Mouse (Mus musculus) ES-E14 (cell line): ENCODE results near the gene Myo3b. TPM values are rescaled to one million over a fixed set of nuclear protein-coding genes. Genes with fewer than 3 reads are reported as not detected.

ENCODE experiments used
- DNase-seq: peaks from one replicate; pipeline ENCODE4 v3.0.0-alpha.2; 2013; ENCODE audit warnings: low read depth, low spot score
- H3K27ac ChIP-seq: 2 replicates; pipeline ENCODE4 v1.5.1; 2012; ENCODE audit warnings: low read depth, mild to moderate bottlenecking, low read length, moderate library complexity, mixed read lengths; ENCODE audit not compliant: poor library complexity, insufficient read depth, severe bottlenecking
- H3K36me3 ChIP-seq: 2 replicates; pipeline ENCODE4 v1.6.1; 2012; ENCODE audit warnings: mild to moderate bottlenecking, low read length, moderate library complexity, mixed read lengths; ENCODE audit not compliant: control insufficient read depth, poor library complexity, insufficient read depth, severe bottlenecking
- H3K4me1 ChIP-seq, 2 experiments: fragments of 150-350 bp in 1 of 2; sonication (generic) in 1 of 2; 2 replicates each; pipeline ENCODE4 v1.6.1; 2012; ENCODE audit warnings: low read length in 2 of 2, mild to moderate bottlenecking in 1 of 2, mixed read lengths in 1 of 2; ENCODE audit not compliant: control insufficient read depth in 2 of 2, insufficient read depth in 2 of 2, poor library complexity in 1 of 2
- H3K4me3 ChIP-seq, 2 experiments: fragments of 150-350 bp in 1 of 2; sonication (generic) in 1 of 2; 2 replicates each; pipeline ENCODE4 v1.5.1; 2012; ENCODE audit warnings: low read length in 2 of 2, low read depth in 1 of 2, mild to moderate bottlenecking in 1 of 2, mixed read lengths in 1 of 2; ENCODE audit not compliant: insufficient read depth in 1 of 2, poor library complexity in 1 of 2, severe bottlenecking in 1 of 2
- H3K9ac ChIP-seq: 2 replicates; pipeline ENCODE4 v1.6.1; 2012; ENCODE audit warnings: low read depth, mild to moderate bottlenecking, low read length, mixed read lengths; ENCODE audit not compliant: poor library complexity, insufficient read depth, severe bottlenecking
- H3K9me3 ChIP-seq: fragments of 150-350 bp; sonication (generic); 2 replicates; pipeline ENCODE4 v1.6.1; 2012; ENCODE audit warnings: low read depth, mild to moderate bottlenecking, low read length; ENCODE audit not compliant: control insufficient read depth, insufficient read depth
- CHD2 ChIP-seq: IDR thresholded peaks from 2 replicates; pipeline ENCODE4 v1.6.1; 2014; ENCODE audit warnings: mild to moderate bottlenecking, low read depth, low read length, inconsistent platforms
- HCFC1 ChIP-seq: IDR thresholded peaks from 2 replicates; pipeline ENCODE4 v1.6.1; 2012; ENCODE audit warnings: low read length, inconsistent platforms, borderline replicate concordance; ENCODE audit not compliant: insufficient read depth
- MAFK ChIP-seq: IDR thresholded peaks from 2 replicates; pipeline ENCODE4 v1.6.1; 2014; ENCODE audit warnings: mild to moderate bottlenecking, low read depth, low read length, inconsistent platforms; ENCODE audit not compliant: insufficient read depth
- ZC3H11A ChIP-seq: IDR thresholded peaks from 2 replicates; pipeline ENCODE4 v1.6.1; 2012; ENCODE audit warnings: low read depth, mild to moderate bottlenecking, inconsistent platforms, low read length, borderline replicate concordance
- ZNF384 ChIP-seq: IDR thresholded peaks from 2 replicates; pipeline ENCODE4 v1.6.1; 2012; ENCODE audit warnings: low read depth, low read length, inconsistent platforms
- in situ Hi-C, 2 experiments: fragments of 600-800 bp; cut with MboI; formaldehyde crosslinking; loops; one replicate each; pipeline ENCODE4 v1.15.1; 2025; ENCODE audit warnings: low sequenced_read_pairs in 2 of 2, inconsistent platforms in 1 of 2; ENCODE audit not compliant: unreplicated experiment in 2 of 2
- total RNA-seq: library from RNA; depleted of rRNA; stranded (reverse); fragments of 300-350 nt; gene quantifications from 2 replicates; pipeline ENCODE4 v1.2.3, GENCODE M21; 2012

Myo3b gene
- total RNA-seq, 1 experiment = 0.13 TPM

- H3K9ac ChIP-seq = no peak overlapping the region
- no peaks in the 10 kb centered on the region; the same call in 1 of the 2 replicates for H3K36me3 ChIP-seq
- in situ Hi-C loops = no loop called here
- H3K9me3 ChIP-seq = no peaks in the 10 kb centered on the region
- no peak for TF ChIP-seq MAFK
- no peak for TF ChIP-seq CHD2
- DNase-seq = no peak
- H3K4me1 ChIP-seq = no peaks in the 10 kb centered on the region
- no peak overlapping the region for H3K4me3 ChIP-seq
- H3K27ac ChIP-seq = no peak overlapping the region
These were observed 39.7 kb upstream of the Myo3b start for GRCm38 (mm10) chr2:69999097-69999770.

DNA sequence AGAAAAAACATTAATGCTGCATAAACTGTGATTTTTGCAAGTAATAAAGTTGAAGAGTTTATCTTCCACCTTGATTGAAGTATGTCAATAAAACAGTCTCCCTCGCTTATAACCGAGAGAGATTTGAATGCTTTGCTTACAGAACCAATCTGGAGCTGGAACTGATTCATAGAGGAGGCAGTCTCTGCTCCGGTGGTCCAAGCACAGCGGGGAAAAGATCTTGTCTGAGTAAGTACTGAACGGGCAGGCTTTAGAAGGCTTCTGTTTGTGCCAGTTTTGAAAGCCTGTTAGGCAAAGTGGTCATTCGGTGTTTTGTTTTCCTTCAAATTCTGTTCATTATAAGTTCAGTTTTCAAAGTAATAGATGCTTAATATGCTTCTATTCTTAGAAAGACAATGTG is 38.6 kb upstream of the Myo3b start:
- in situ Hi-C loops = no loop called here
- no peak overlapping the region for H3K9ac ChIP-seq
- TF ChIP-seq ZC3H11A (no peak), ZNF384 (no peak), MAFK (no peak), CHD2 (no peak), HCFC1 (no peak)
- H3K27ac ChIP-seq = no peak overlapping the region
- H3K4me3 ChIP-seq = no peak overlapping the region
- H3K9me3 ChIP-seq = no peaks in the 10 kb centered on the region
- H3K4me1 ChIP-seq = no peaks in the 10 kb centered on the region
- no peak for DNase-seq
- no peaks in the 10 kb centered on the region; the same call in 1 of the 2 replicates for H3K36me3 ChIP-seq

GRCm38 (mm10) chr2:70006492-70006891 is 32.4 kb upstream of the Myo3b start:
- Histone ChIP-seq H3K4me1 (no peaks in the 10 kb centered on the region; a peak in 1 of 4 replicates), H3K9me3 (no peaks in the 10 kb centered on the region), H3K4me3 (no peak overlapping the region), H3K9ac (no peak overlapping the region), H3K36me3 (peaks cover 5% of the 10 kb centered on the region), H3K27ac (peak overlapping the region; percentile 42; the same call in 1 of the 2 replicates)
- DNase-seq = no peak
- no peak for TF ChIP-seq CHD2
- TF ChIP-seq HCFC1 = no peak
- no peak for TF ChIP-seq MAFK
- no peak for TF ChIP-seq ZNF384
- TF ChIP-seq ZC3H11A = no peak
- in situ Hi-C loops = no loop called here

- H3K36me3 ChIP-seq = peaks cover 10% of the 10 kb centered on the region
- H3K4me1 ChIP-seq = no peaks in the 10 kb centered on the region; a peak in 1 of 4 replicates
- DNase-seq = no peak
- no peaks in the 10 kb centered on the region for H3K9me3 ChIP-seq
- no peak overlapping the region for H3K9ac ChIP-seq
- no peak for TF ChIP-seq ZC3H11A
- no peak for TF ChIP-seq HCFC1
- no peak for TF ChIP-seq ZNF384
- TF ChIP-seq MAFK = no peak
- no peak for TF ChIP-seq CHD2
- in situ Hi-C loops = no loop called here
- H3K4me3 ChIP-seq = no peak overlapping the region
- no peak overlapping the region for H3K27ac ChIP-seq
These were observed 26.0 kb upstream of the Myo3b start for GRCm38 (mm10) chr2:70012941-70013340.

- no peak overlapping the region for H3K9ac ChIP-seq
- TF ChIP-seq ZNF384 (no peak), HCFC1 (no peak), MAFK (no peak), ZC3H11A (no peak), CHD2 (no peak)
- H3K4me1 ChIP-seq = no peaks in the 10 kb centered on the region
- no peak for DNase-seq
- H3K9me3 ChIP-seq = no peaks in the 10 kb centered on the region
- in situ Hi-C loops = no loop called here
- no peak overlapping the region for H3K4me3 ChIP-seq
- H3K36me3 ChIP-seq = peaks cover 6% of the 10 kb centered on the region
- no peak overlapping the region for H3K27ac ChIP-seq
These were observed 20.7 kb upstream of the Myo3b start for GRCm38 (mm10) chr2:70018236-70018635.
